Mouse (Mus musculus) midbrain, embryonic 11.5 days (tissue): ENCODE results near the gene Smarcc2. TPM values are rescaled to one million over a fixed set of nuclear protein-coding genes. Genes with fewer than 3 reads are reported as not detected.

ENCODE experiments used
- ATAC-seq: fragments of 200-750 bp; cut with Nextera tagmentation; 2 replicates; pipeline ENCODE4 v1.8.0; 2017; ENCODE audit warnings: moderate TSS enrichment, moderate library complexity; ENCODE audit not compliant: low FRiP score
- DNase-seq: peaks from one replicate; pipeline ENCODE4 v3.0.0; 2015; ENCODE audit warnings: low spot score; ENCODE audit errors: missing footprints
- H3K27ac ChIP-seq: fragments of 300-500 bp; sonication (generic); 2 replicates; pipeline ENCODE4 v1.5.1; 2014; ENCODE audit warnings: low read depth, low read length
- H3K27me3 ChIP-seq: fragments of 300-500 bp; sonication (generic); 2 replicates; pipeline ENCODE4 v1.6.1; 2014; ENCODE audit warnings: mild to moderate bottlenecking, low read length, moderate library complexity, mixed read lengths; ENCODE audit not compliant: control insufficient read depth, insufficient read depth
- H3K36me3 ChIP-seq: fragments of 300-500 bp; sonication (generic); 2 replicates; pipeline ENCODE4 v1.6.1; 2014; ENCODE audit warnings: mild to moderate bottlenecking, low read length, moderate library complexity, mixed read lengths; ENCODE audit not compliant: control insufficient read depth, insufficient read depth
- H3K4me1 ChIP-seq: fragments of 300-500 bp; sonication (generic); 2 replicates; pipeline ENCODE4 v1.6.1; 2014; ENCODE audit warnings: low read length; ENCODE audit not compliant: control insufficient read depth, insufficient read depth
- H3K4me2 ChIP-seq: fragments of 300-500 bp; sonication (generic); 2 replicates; pipeline ENCODE4 v1.6.1; 2014; ENCODE audit warnings: mild to moderate bottlenecking, moderate library complexity
- H3K4me3 ChIP-seq: fragments of 300-500 bp; sonication (generic); 2 replicates; pipeline ENCODE4 v1.5.1; 2014; ENCODE audit warnings: low read depth, low read length
- H3K9ac ChIP-seq: fragments of 300-500 bp; sonication (generic); 2 replicates; pipeline ENCODE4 v1.6.1; 2014; ENCODE audit warnings: low read length
- H3K9me3 ChIP-seq: fragments of 300-500 bp; sonication (generic); 2 replicates; pipeline ENCODE4 v1.6.1; 2016; ENCODE audit warnings: low read length; ENCODE audit not compliant: control insufficient read depth
- WGBS: fragments of 180-500 bp; shearing (Covaris S2); extraction: QIAGEN DNeasy Blood & Tissue Kit; methylation state at CpG from one replicate; pipeline ENCODE4 v1.1.7; 2014; 5-methylcytosine and 5-hydroxymethylcytosine counted together
- polyA plus RNA-seq: library from polyadenylated mRNA; unstranded; fragments of >200 nt; fragmentation: Nextera tagmentation; extraction: Ambion mirVana; gene quantifications from 2 replicates; pipeline ENCODE4 v1.2.1, GENCODE M21; 2014

The Smarcc2 gene
- 124 and 138 TPM in 2 replicates for polyA plus RNA-seq

DNA sequence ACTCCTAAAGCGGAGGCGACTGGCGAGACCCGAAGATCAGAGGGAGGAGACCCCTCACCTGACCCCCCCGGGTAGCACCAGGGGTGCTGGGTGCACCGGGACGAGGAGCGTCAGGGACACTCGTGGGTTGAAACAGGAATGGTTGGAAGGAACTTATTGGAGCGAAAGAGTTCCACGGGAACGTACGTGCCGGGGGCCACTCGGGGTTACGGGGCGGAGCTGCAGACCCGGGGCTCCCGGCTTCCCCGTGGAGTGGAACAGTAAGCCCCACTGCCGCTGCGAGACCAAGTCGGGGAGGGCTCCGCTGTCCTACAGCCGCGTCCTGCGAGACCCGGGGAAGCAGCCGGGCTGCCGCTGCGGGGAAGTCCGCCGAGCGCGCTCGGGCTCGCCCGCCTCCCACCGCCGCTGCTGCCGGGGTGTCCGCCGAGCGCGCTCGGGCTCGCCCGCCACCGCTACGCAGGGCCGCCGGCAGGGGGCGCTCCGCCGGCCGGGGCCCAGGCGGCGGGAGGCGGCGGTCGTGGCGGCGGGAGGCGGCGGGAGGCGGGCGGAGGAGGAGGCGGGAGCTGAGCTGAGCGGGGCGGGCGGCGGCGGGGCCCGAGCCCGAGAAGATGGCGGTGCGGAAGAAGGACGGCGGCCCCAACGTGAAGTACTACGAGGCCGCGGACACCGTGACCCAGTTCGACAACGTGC lies at the start of gene Smarcc2:
Gene Smarcc2, plus strand, starts transcription at position 530 of the 690 bp plus-strand sequence.
- peaks cover 5% of the 10 kb centered on the region for H3K36me3 ChIP-seq
- peak within 1 kb of the TSS; percentile 97 for H3K4me3 ChIP-seq
- H3K27me3 ChIP-seq = no peaks in the 10 kb centered on the region
- H3K9me3 ChIP-seq = no peaks in the 10 kb centered on the region
- under 1% methylated on average over 62 of the region's 86 CpGs for WGBS
- peak within 1 kb of the TSS; percentile 54 for H3K4me2 ChIP-seq
- peaks cover 7% of the 10 kb centered on the region for H3K4me1 ChIP-seq
- H3K9ac ChIP-seq = peak within 1 kb of the TSS; percentile 98
- ATAC-seq = peak; percentile 79
- peak within 1 kb of the TSS; percentile 92 for H3K27ac ChIP-seq
- peak; percentile 97 for DNase-seq

DNA sequence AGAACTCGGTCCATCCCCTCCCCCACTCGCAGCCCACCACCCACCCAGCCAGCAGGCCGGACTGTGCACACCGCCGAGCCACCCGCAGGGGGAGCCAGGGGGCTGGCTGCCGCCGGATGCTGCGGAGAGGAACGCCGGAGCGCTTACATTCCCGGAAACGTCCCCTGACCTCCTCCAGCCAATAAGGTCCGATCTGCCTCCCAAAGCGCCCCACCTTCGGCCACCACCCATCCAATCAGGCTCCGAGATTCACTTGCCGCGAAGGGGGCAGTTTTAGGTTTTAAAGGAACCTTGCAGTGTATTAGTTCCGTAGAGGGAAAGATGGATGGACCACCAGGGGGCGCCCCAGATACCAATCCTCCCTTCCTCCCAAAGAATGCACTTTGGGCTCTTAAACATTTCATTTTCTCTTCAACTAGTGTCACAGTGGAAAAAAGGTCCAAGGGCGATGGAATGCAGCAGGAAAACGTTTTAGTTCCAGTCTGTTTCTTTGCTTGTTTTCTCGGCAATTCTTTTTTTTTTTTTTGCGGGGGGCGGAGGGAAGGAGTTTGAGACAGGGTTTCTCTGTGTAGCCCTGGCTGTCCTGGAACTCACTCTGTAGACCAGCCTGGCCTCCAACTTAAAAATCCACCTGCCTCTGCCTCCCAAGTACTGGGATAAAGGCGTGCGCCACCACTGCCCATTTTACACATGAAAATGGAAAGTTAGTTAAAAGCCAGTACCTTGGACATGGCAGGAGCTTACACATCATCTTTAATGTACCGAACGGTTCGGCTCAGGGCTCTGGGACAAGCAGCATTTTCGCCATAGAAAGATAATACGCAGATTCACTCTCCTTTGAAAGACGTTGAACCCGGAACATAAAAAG lies 49.1 kb upstream of the Smarcc2 start:
- 6% methylated on average over 36 of the region's 36 CpGs for WGBS
- H3K27ac ChIP-seq = peak overlapping the region; percentile 67
- DNase-seq (peak; percentile 99), ATAC-seq (peak; percentile 90)
- no peaks in the 10 kb centered on the region for H3K9me3 ChIP-seq
- peak overlapping the region; percentile 90 for H3K4me3 ChIP-seq
- peaks cover 24% of the 10 kb centered on the region for H3K4me1 ChIP-seq
- H3K36me3 ChIP-seq = peaks cover 2% of the 10 kb centered on the region; the same call in 1 of the 2 replicates
- H3K9ac ChIP-seq = peak overlapping the region; percentile 94
- peak overlapping the region; percentile 90 for H3K4me2 ChIP-seq
- H3K27me3 ChIP-seq = no peaks in the 10 kb centered on the region

DNA sequence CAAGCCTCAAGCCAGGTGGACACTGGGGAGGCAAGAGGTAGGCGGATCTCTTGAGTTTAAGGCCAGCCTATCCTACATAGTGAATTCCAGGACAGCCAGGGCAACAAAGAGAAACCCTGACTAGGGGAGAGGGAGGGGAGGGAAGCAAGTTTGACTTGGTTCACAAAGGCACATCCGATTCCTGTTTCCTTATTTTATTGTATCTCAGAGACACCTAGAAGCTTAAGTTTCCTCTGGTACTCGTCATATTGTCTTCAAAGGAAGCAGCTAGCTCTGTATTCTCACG lies 48.5 kb upstream of the Smarcc2 start:
- Histone ChIP-seq H3K4me2 (peak overlapping the region; percentile 90), H3K27ac (peak overlapping the region; percentile 84; the same call in 1 of the 2 replicates), H3K9ac (peak overlapping the region; percentile 88), H3K4me1 (peaks cover 24% of the 10 kb centered on the region), H3K27me3 (no peaks in the 10 kb centered on the region), H3K4me3 (peak overlapping the region; percentile 90), H3K9me3 (no peaks in the 10 kb centered on the region), H3K36me3 (peaks cover 3% of the 10 kb centered on the region; the same call in 1 of the 2 replicates)
- 30% methylated on average over 4 of the region's 4 CpGs for WGBS
- DNase-seq (no peak), ATAC-seq (no peak)

GRCm38 (mm10) chr10:128411211-128412054 lies 47.6 kb upstream of the Smarcc2 start, which contains the start of the genes Nabp2 and Rnf41:
Nabp2 (minus strand) TSS chr10:128411492.
Rnf41 (plus strand) TSS chr10:128411657.
- peak; percentile 88 for ATAC-seq
- H3K36me3 ChIP-seq = peaks cover 2% of the 10 kb centered on the region; the same call in 1 of the 2 replicates
- peak within 1 kb of the TSS; percentile 88 for H3K9ac ChIP-seq
- peak within 1 kb of the TSS; percentile 84 for H3K27ac ChIP-seq
- under 1% methylated on average over 50 of the region's 50 CpGs for WGBS
- no peaks in the 10 kb centered on the region for H3K9me3 ChIP-seq
- peak within 1 kb of the TSS; percentile 90 for H3K4me2 ChIP-seq
- peak within 1 kb of the TSS; percentile 90 for H3K4me3 ChIP-seq
- H3K27me3 ChIP-seq = no peaks in the 10 kb centered on the region
- DNase-seq = peak; percentile 100
- peaks cover 24% of the 10 kb centered on the region for H3K4me1 ChIP-seq

- H3K9ac ChIP-seq = peak overlapping the region; percentile 88
- ATAC-seq (no peak), DNase-seq (no peak)
- H3K27me3 ChIP-seq = no peaks in the 10 kb centered on the region
- H3K4me3 ChIP-seq = peak overlapping the region; percentile 90
- no peaks in the 10 kb centered on the region for H3K9me3 ChIP-seq
- H3K4me1 ChIP-seq = peaks cover 24% of the 10 kb centered on the region
- peak overlapping the region; percentile 84; the same call in 1 of the 2 replicates for H3K27ac ChIP-seq
- H3K36me3 ChIP-seq = peaks cover 2% of the 10 kb centered on the region; the same call in 1 of the 2 replicates
- WGBS = 2% methylated on average over 14 of the region's 14 CpGs
- H3K4me2 ChIP-seq = peak overlapping the region; percentile 90
These were observed 47.0 kb upstream of the Smarcc2 start for GRCm38 (mm10) chr10:128412055-128412381.

GRCm38 (mm10) chr10:128412558-128412957 lies 46.5 kb upstream of the Smarcc2 start:
- peaks cover 24% of the 10 kb centered on the region for H3K4me1 ChIP-seq
- peak overlapping the region; percentile 90 for H3K4me2 ChIP-seq
- 52% methylated on average over 1 of the region's 1 CpGs for WGBS
- no peak overlapping the region for H3K27ac ChIP-seq
- ATAC-seq (no peak), DNase-seq (peak; percentile 81)
- H3K36me3 ChIP-seq = peaks cover 2% of the 10 kb centered on the region; the same call in 1 of the 2 replicates
- H3K27me3 ChIP-seq = no peaks in the 10 kb centered on the region
- H3K9ac ChIP-seq = peak overlapping the region; percentile 88
- peak overlapping the region; percentile 90 for H3K4me3 ChIP-seq
- no peaks in the 10 kb centered on the region for H3K9me3 ChIP-seq

DNA sequence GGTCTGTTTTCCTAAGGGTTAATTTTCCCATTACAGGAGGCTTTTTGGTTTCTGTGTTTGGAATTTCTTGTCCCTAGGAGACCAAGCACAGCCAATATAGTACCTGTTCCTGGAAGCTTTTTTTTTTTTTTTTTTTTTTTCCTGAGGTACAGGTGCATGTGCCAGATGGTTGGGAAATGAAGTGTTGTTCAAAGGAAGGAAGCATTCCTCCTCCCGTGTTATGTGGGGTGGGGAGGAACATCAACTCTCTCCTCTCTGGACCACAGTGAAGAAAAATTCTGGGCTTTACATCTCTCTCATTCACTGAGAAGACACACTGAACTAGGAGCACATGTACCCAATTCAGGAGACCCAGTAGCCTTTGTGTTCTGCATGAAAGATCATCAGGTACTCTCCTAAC lies 46.0 kb upstream of the Smarcc2 start:
- Histone ChIP-seq H3K4me2 (peak overlapping the region; percentile 90; the same call in 1 of the 2 replicates), H3K9ac (no peak overlapping the region), H3K27me3 (no peaks in the 10 kb centered on the region), H3K36me3 (peaks cover 2% of the 10 kb centered on the region; the same call in 1 of the 2 replicates), H3K4me1 (peaks cover 24% of the 10 kb centered on the region), H3K27ac (no peak overlapping the region), H3K4me3 (no peak overlapping the region), H3K9me3 (no peaks in the 10 kb centered on the region)
- DNase-seq = no peak
- WGBS = 75% methylated on average over 1 of the region's 1 CpGs
- no peak for ATAC-seq

- Histone ChIP-seq H3K9me3 (no peaks in the 10 kb centered on the region), H3K27me3 (no peaks in the 10 kb centered on the region), H3K36me3 (peaks cover 7% of the 10 kb centered on the region; the same call in 1 of the 2 replicates), H3K4me2 (no peak overlapping the region), H3K4me1 (peaks cover 19% of the 10 kb centered on the region), H3K4me3 (no peak overlapping the region), H3K9ac (no peak overlapping the region), H3K27ac (no peak overlapping the region)
- 90% methylated on average over 5 of the region's 5 CpGs for WGBS
- no peak for ATAC-seq
- peak; percentile 23 for DNase-seq
These were observed 44.2 kb upstream of the Smarcc2 start for GRCm38 (mm10) chr10:128414848-128415247.
